Mouse (Mus musculus) cerebellum, adult 11 months (tissue): ENCODE results near the gene Hsd17b7.
"Not testable (repeated sequence)": the region's sequence is repeated elsewhere in the genome, so short reads cannot be mapped to it uniquely, and the experiment has no call there.

ENCODE experiments used
- DNase-seq: peaks from one replicate; pipeline ENCODE4 v3.0.0; 2022

The Hsd17b7 gene

GRCm38 (mm10) chr1:169968792-169969515 lies at the start of gene Hsd17b7:
Gene Hsd17b7 (minus strand): TSS chr1:169969241.
- peak; percentile 97 for DNase-seq

- no peak for DNase-seq
Observed at GRCm38 (mm10) chr1:170014784-170015183, 45.7 kb upstream of the Hsd17b7 start.

GRCm38 (mm10) chr1:170010716-170011505 lies 41.9 kb upstream of the Hsd17b7 start:
- DNase-seq = no peak

- no peak for DNase-seq
Observed at GRCm38 (mm10) chr1:170009296-170009695, 40.3 kb upstream of the Hsd17b7 start.

- no peak for DNase-seq
Observed at GRCm38 (mm10) chr1:170008432-170009220, 39.6 kb upstream of the Hsd17b7 start.

- no peak for DNase-seq
Observed at GRCm38 (mm10) chr1:170006516-170006915, 37.5 kb upstream of the Hsd17b7 start.

- no peak for DNase-seq
Observed at GRCm38 (mm10) chr1:170005297-170005696, 36.3 kb upstream of the Hsd17b7 start.

- not testable (repeated sequence) for DNase-seq
Observed at GRCm38 (mm10) chr1:169993901-169994300, 24.9 kb upstream of the Hsd17b7 start.

GRCm38 (mm10) chr1:169986166-169986565 lies 17.1 kb upstream of the Hsd17b7 start:
- DNase-seq = no peak

GRCm38 (mm10) chr1:169977621-169978020 lies 8.6 kb upstream of the Hsd17b7 start:
- no peak for DNase-seq

- no peak for DNase-seq
Observed at GRCm38 (mm10) chr1:169971998-169972397, 3.0 kb upstream of the Hsd17b7 start.

- no peak for DNase-seq
Observed at GRCm38 (mm10) chr1:169970936-169971335, 1.9 kb upstream of the Hsd17b7 start.

GRCm38 (mm10) chr1:169969516-169969886 lies 460 bp upstream of the Hsd17b7 start:
- no peak for DNase-seq

GRCm38 (mm10) chr1:169953106-169953505 lies 15.9 kb downstream of the Hsd17b7 start:
- DNase-seq = no peak

GRCm38 (mm10) chr1:169952636-169953035 lies 16.4 kb downstream of the Hsd17b7 start:
- DNase-seq = no peak

GRCm38 (mm10) chr1:169951561-169951960 lies 17.5 kb downstream of the Hsd17b7 start:
- no peak for DNase-seq

GRCm38 (mm10) chr1:169950651-169951050 lies 18.4 kb downstream of the Hsd17b7 start:
- DNase-seq = no peak

GRCm38 (mm10) chr1:169949981-169950380 lies 19.1 kb downstream of the Hsd17b7 start:
- DNase-seq = no peak

GRCm38 (mm10) chr1:169948866-169949265 lies 20.2 kb downstream of the Hsd17b7 start:
- DNase-seq = no peak

GRCm38 (mm10) chr1:169948280-169948679 lies 20.8 kb downstream of the Hsd17b7 start:
- no peak for DNase-seq

- no peak for DNase-seq
Observed at GRCm38 (mm10) chr1:169947654-169948053, 21.4 kb downstream of the Hsd17b7 start.

- no peak for DNase-seq
Observed at GRCm38 (mm10) chr1:169946004-169946403, 23.0 kb downstream of the Hsd17b7 start.

GRCm38 (mm10) chr1:169939345-169939744 lies 29.7 kb downstream of the Hsd17b7 start:
- peak; percentile 26 for DNase-seq
